Mouse (Mus musculus) bone marrow, adult 2 months (tissue): Measurements from ENCODE around the gene Cnnm2. TPM values are rescaled to one million over a fixed set of nuclear protein-coding genes. Genes with fewer than 3 reads are reported as not detected.
"Not testable (repeated sequence)": the region's sequence is repeated elsewhere in the genome, so short reads cannot be mapped to it uniquely, and the experiment has no call there.

Experiments used
- H3K27ac ChIP-seq: fragments of 200-500 bp; 2 replicates; pipeline ENCODE4 v1.5.1; 2012; ENCODE audit warnings: low read depth, mild to moderate bottlenecking, control low read depth, inconsistent platforms, low read length; ENCODE audit not compliant: control insufficient read depth, poor library complexity, insufficient read depth
- H3K4me1 ChIP-seq: fragments of 200-500 bp; 2 replicates; pipeline ENCODE4 v1.6.1; 2011; ENCODE audit warnings: low read length; ENCODE audit not compliant: control insufficient read depth, insufficient read depth
- H3K4me3 ChIP-seq: fragments of 200-500 bp; replicated peaks from 2 replicates; pipeline ENCODE3; 2011; ENCODE audit warnings: mild to moderate bottlenecking, low read depth, low read length, control low read depth; ENCODE audit not compliant: control insufficient read depth
- CTCF ChIP-seq: fragments of 200-500 bp; IDR thresholded peaks from 2 replicates; pipeline ENCODE4 v1.5.1; 2011; ENCODE audit warnings: low read length, control low read depth; ENCODE audit not compliant: control insufficient read depth, insufficient read depth
- POLR2A ChIP-seq: fragments of 200-500 bp; IDR thresholded peaks from 2 replicates; pipeline ENCODE4 v1.6.1; 2011; ENCODE audit warnings: low read depth, mild to moderate bottlenecking, control low read depth, low read length, borderline replicate concordance; ENCODE audit not compliant: control insufficient read depth
- WGBS: fragments of 180-500 bp; shearing (Covaris S2); methylation state at CpG from one replicate; pipeline ENCODE4 v1.1.7; 2018; 5-methylcytosine and 5-hydroxymethylcytosine counted together
- polyA plus RNA-seq: library from polyadenylated mRNA; stranded (reverse); fragments of >200 nt; gene quantifications from 2 replicates; pipeline ENCODE4 v1.2.4, GENCODE M21; 2011; ENCODE audit warnings: low replicate concordance; ENCODE audit not compliant: missing spikeins, insufficient read depth, insufficient read length

Cnnm2 gene
- polyA plus RNA-seq, 1 experiment: 10.5 TPM

GRCm38 (mm10) chr19:46728909-46729308 lies 32.5 kb upstream of the Cnnm2 start:
- Histone ChIP-seq H3K4me3 (no peak overlapping the region), H3K27ac (no peak overlapping the region), H3K4me1 (peaks cover 1% of the 10 kb centered on the region)
- TF ChIP-seq CTCF (no peak), POLR2A (no peak)
- 66% methylated on average over 3 of the region's 3 CpGs for WGBS

- Histone ChIP-seq H3K27ac (no peak overlapping the region), H3K4me1 (peaks cover 1% of the 10 kb centered on the region), H3K4me3 (no peak overlapping the region)
- TF ChIP-seq CTCF (no peak), POLR2A (no peak)
- 88% methylated on average over 10 of the region's 10 CpGs for WGBS
Measured at GRCm38 (mm10) chr19:46731351-46731750, 30.0 kb upstream of the Cnnm2 start.

- WGBS: 78% methylated on average over 5 of the region's 5 CpGs
- H3K4me3 ChIP-seq: not testable (repeated sequence)
Measured at GRCm38 (mm10) chr19:46732673-46733072, 28.7 kb upstream of the Cnnm2 start.

GRCm38 (mm10) chr19:46733626-46734025 lies 27.8 kb upstream of the Cnnm2 start:
- TF ChIP-seq POLR2A (no peak), CTCF (no peak)
- H3K27ac ChIP-seq: no peak overlapping the region
- no peak overlapping the region for H3K4me3 ChIP-seq
- 84% methylated on average over 7 of the region's 7 CpGs for WGBS
- no peaks in the 10 kb centered on the region; the same call in 1 of the 2 replicates for H3K4me1 ChIP-seq

More at GRCm38 (mm10) chr19:46732673-46733072, 28.7 kb upstream of the Cnnm2 start:
- not testable (repeated sequence) for H3K4me1 ChIP-seq, H3K27ac ChIP-seq

- Histone ChIP-seq H3K27ac (no peak overlapping the region), H3K4me3 (no peak overlapping the region), H3K4me1 (no peaks in the 10 kb centered on the region)
- WGBS: 59% methylated on average over 5 of the region's 5 CpGs
- TF ChIP-seq CTCF (no peak), POLR2A (no peak)
Measured at GRCm38 (mm10) chr19:46735241-46735640, 26.2 kb upstream of the Cnnm2 start.

GRCm38 (mm10) chr19:46737106-46737505 lies 24.3 kb upstream of the Cnnm2 start:
- no peaks in the 10 kb centered on the region for H3K4me1 ChIP-seq
- H3K27ac ChIP-seq: no peak overlapping the region
- TF ChIP-seq CTCF (no peak), POLR2A (no peak)
- WGBS: 56% methylated on average over 7 of the region's 7 CpGs
- no peak overlapping the region for H3K4me3 ChIP-seq

GRCm38 (mm10) chr19:46740341-46741008 lies 20.9 kb upstream of the Cnnm2 start:
- 55% methylated on average over 7 of the region's 7 CpGs for WGBS
- H3K4me3 ChIP-seq: no peak overlapping the region
- H3K4me1 ChIP-seq: no peaks in the 10 kb centered on the region
- no peak for TF ChIP-seq POLR2A
- peak; percentile 49 for TF ChIP-seq CTCF
- H3K27ac ChIP-seq: no peak overlapping the region

GRCm38 (mm10) chr19:46741574-46741973 lies 19.8 kb upstream of the Cnnm2 start:
- no peaks in the 10 kb centered on the region for H3K4me1 ChIP-seq
- no peak overlapping the region for H3K27ac ChIP-seq
- no peak overlapping the region for H3K4me3 ChIP-seq
- no peak for TF ChIP-seq CTCF
- TF ChIP-seq POLR2A: no peak
- 68% methylated on average over 6 of the region's 6 CpGs for WGBS

GRCm38 (mm10) chr19:46744681-46745080 lies 16.7 kb upstream of the Cnnm2 start:
- TF ChIP-seq POLR2A (no peak), CTCF (no peak)
- Histone ChIP-seq H3K4me1 (peaks cover 3% of the 10 kb centered on the region), H3K27ac (no peak overlapping the region), H3K4me3 (no peak overlapping the region)
- WGBS: 80% methylated on average over 9 of the region's 9 CpGs

GRCm38 (mm10) chr19:46747799-46748198 lies 13.6 kb upstream of the Cnnm2 start:
- Histone ChIP-seq H3K4me1 (peaks cover 3% of the 10 kb centered on the region), H3K27ac (no peak overlapping the region), H3K4me3 (no peak overlapping the region)
- WGBS: 45% methylated on average over 3 of the region's 3 CpGs
- TF ChIP-seq POLR2A: no peak
- TF ChIP-seq CTCF: no peak
